Mouse (Mus musculus): ENCODE measurements at regions not wholly inside any gene's neighbourhood (a gene's known extent, or its start where the extent isn't known, plus 50 kb on each side); places are given as distances from the start of the nearest gene placed in this dataset.

- no peak for TF ChIP-seq CTCF (IDR thresholded peaks at IDR 0.05; ENCODE audit: low read depth, low read length)
- TF ChIP-seq POLR2AphosphoS5 (IDR thresholded peaks at IDR 0.05; ENCODE audit: insufficient replicate concordance, low read depth, low read length): no peak
- no peak for TF ChIP-seq GATA1 (IDR thresholded peaks at IDR 0.05; ENCODE audit: borderline replicate concordance, low read length)
These were observed 171.3 kb upstream of the Fggy start for GRCm38 (mm10) chr4:95386021-95386420.

Data from G1E (cell line).